In genomic region chr5:54180640-54181326, GRCm38 (mm10) we compare ENCODE assay signal across 9 mouse cellular contexts.
DNase-seq lines count a peak whose midpoint lies in the region; ATAC-seq lines count a peak whose summit lies in the region.
"Had no signal": no experiment of that assay in that cellular context is flagged by ENCODE, and none has a peak within 500 bp of the region (broad histone marks: within the 10 kb centered on the region; RNA-seq: fewer than 3 reads in every experiment).

No protein-coding gene starts in this region.

- H3K9ac ChIP-seq in lung, embryonic 15.5 days = no peak overlapping the region
- no peak overlapping the region for H3K9ac ChIP-seq in forebrain, embryonic 15.5 days (replicated peaks)
- H3K9ac ChIP-seq in limb, embryonic 15.5 days = no peak overlapping the region

- H3K27me3 ChIP-seq in lung, embryonic 15.5 days = no peaks in the 10 kb centered on the region
- no peaks in the 10 kb centered on the region for H3K27me3 ChIP-seq in forebrain, embryonic 15.5 days
- no peaks in the 10 kb centered on the region; the same call in 1 of the 2 replicates for H3K27me3 ChIP-seq in limb, embryonic 15.5 days

- H3K4me3 ChIP-seq in lung, embryonic 15.5 days = no peak overlapping the region
- H3K4me3 ChIP-seq in forebrain, embryonic 15.5 days = peak overlapping the region; percentile 25
- no peak overlapping the region for H3K4me3 ChIP-seq in limb, embryonic 15.5 days

- 42% methylated on average over 10 of the region's 10 CpGs for WGBS in lung, embryonic 15.5 days
- WGBS in forebrain, embryonic 15.5 days = 30% methylated on average over 10 of the region's 10 CpGs
- 49% methylated on average over 10 of the region's 10 CpGs for WGBS in limb, embryonic 15.5 days

- DNase-seq in lung, postnatal 36 days = no peak
- DNase-seq in retina, postnatal 1 day = peak; percentile 63
- DNase-seq in cerebellum, adult 8-10 months = no peak
- DNase-seq in cerebellum, postnatal 4 days (ENCODE audit: low spot score in 2 of 2) = no peak
- DNase-seq: cerebellum, adult 11 months had no signal

- peaks cover 24% of the 10 kb centered on the region for H3K4me1 ChIP-seq in lung, embryonic 15.5 days
- H3K4me1 ChIP-seq in forebrain, embryonic 15.5 days = peaks cover 21% of the 10 kb centered on the region
- peaks cover 12% of the 10 kb centered on the region; the same call in 1 of the 2 replicates for H3K4me1 ChIP-seq in limb, embryonic 15.5 days

- H3K27ac ChIP-seq in lung, embryonic 15.5 days = peak overlapping the region; percentile 34; the same call in 1 of the 2 replicates
- H3K27ac ChIP-seq in forebrain, embryonic 15.5 days (replicated peaks) = no peak overlapping the region
- H3K27ac ChIP-seq in limb, embryonic 15.5 days = 0 out of 2 replicates have a peak overlapping the region, but pooled peaks have one; percentile 8

- no peaks in the 10 kb centered on the region for H3K9me3 ChIP-seq in lung, embryonic 15.5 days
- H3K9me3 ChIP-seq in forebrain, embryonic 15.5 days = no peaks in the 10 kb centered on the region
- H3K9me3 ChIP-seq in limb, embryonic 15.5 days = no peaks in the 10 kb centered on the region

- peak; percentile 69; the same call in 1 of the 2 replicates for ATAC-seq in lung, embryonic 15.5 days (ENCODE audit: borderline replicate concordance, extremely low read depth, low FRiP score, low TSS enrichment)
- ATAC-seq in forebrain, embryonic 15.5 days (replicated peaks) = peak; percentile 49
- no peak for ATAC-seq in limb, embryonic 15.5 days (ENCODE audit: insufficient number of reproducible peaks, low FRiP score, low TSS enrichment, low read depth)
- no peak for ATAC-seq in megakaryocyte-erythroid progenitor cell, adult 5-6 weeks (replicated peaks; ENCODE audit: low FRiP score, low TSS enrichment, poor library complexity, severe bottlenecking)

- no peaks in the 10 kb centered on the region for H3K36me3 ChIP-seq in lung, embryonic 15.5 days
- no peaks in the 10 kb centered on the region for H3K36me3 ChIP-seq in forebrain, embryonic 15.5 days
- H3K36me3 ChIP-seq in limb, embryonic 15.5 days = no peaks in the 10 kb centered on the region

- no peak overlapping the region for H3K4me2 ChIP-seq in lung, embryonic 15.5 days
- H3K4me2 ChIP-seq in forebrain, embryonic 15.5 days (replicated peaks) = peak overlapping the region; percentile 40
- H3K4me2 ChIP-seq in limb, embryonic 15.5 days = no peak overlapping the region

Comparison
In these comparisons a context has a peak if more than half of its experiments do, and no peak if none do; other contexts are left out.
1. ATAC-seq: peak in lung, embryonic 15.5 days (single experiment) and forebrain, embryonic 15.5 days (single experiment); none in limb, embryonic 15.5 days (single experiment) and megakaryocyte-erythroid progenitor cell, adult 5-6 weeks (single experiment).